Mouse (Mus musculus): ENCODE results near the gene Prkca. TPM values are rescaled to one million over a fixed set of nuclear protein-coding genes. Genes with fewer than 3 reads are reported as not detected.
A peak's percentile ranks its signal among the peaks of the same experiment; 100 is the strongest.

Prkca gene
- polyA plus RNA-seq, 1 experiment = 16.8 TPM

- Histone ChIP-seq H3K4me1 (ENCODE audit: control insufficient read depth, insufficient read depth, low read length) (peaks cover 11% of the 10 kb centered on the region), H3K4me3 (replicated peaks; ENCODE audit: insufficient read depth, low read depth, low read length) (no peak overlapping the region), H3K27me3 (ENCODE audit: control insufficient read depth, insufficient read depth, low read length) (no peaks in the 10 kb centered on the region), H3K27ac (ENCODE audit: insufficient read depth, low read length) (peak overlapping the region; percentile 28; the same call in 1 of the 2 replicates)
- WGBS = 81% methylated on average over 3 of the region's 3 CpGs
- DNase-seq = peak in 1 of 2 experiments; percentile 48
- TF ChIP-seq POLR2A (IDR thresholded peaks at IDR 0.05; ENCODE audit: borderline replicate concordance, insufficient read depth, low read length) (no peak), CTCF (IDR thresholded peaks at IDR 0.05; ENCODE audit: borderline replicate concordance, insufficient read depth, low read depth, low read length) (no peak)
Observed at GRCm38 (mm10) chr11:108020889-108021288, 322.8 kb downstream of the Prkca start.

- DNase-seq = no peak
- no peak overlapping the region for H3K27ac ChIP-seq (ENCODE audit: insufficient read depth, low read length)
- no peaks in the 10 kb centered on the region for H3K4me1 ChIP-seq (ENCODE audit: control insufficient read depth, insufficient read depth, low read length)
- WGBS = 92% methylated on average over 5 of the region's 5 CpGs
- no peak for TF ChIP-seq CTCF (IDR thresholded peaks at IDR 0.05; ENCODE audit: borderline replicate concordance, insufficient read depth, low read depth, low read length)
- TF ChIP-seq POLR2A (IDR thresholded peaks at IDR 0.05; ENCODE audit: borderline replicate concordance, insufficient read depth, low read length) = no peak
- H3K27me3 ChIP-seq (ENCODE audit: control insufficient read depth, insufficient read depth, low read length) = no peaks in the 10 kb centered on the region
- H3K4me3 ChIP-seq (replicated peaks; ENCODE audit: insufficient read depth, low read depth, low read length) = no peak overlapping the region
Observed at GRCm38 (mm10) chr11:108015284-108015683, 328.4 kb downstream of the Prkca start.

GRCm38 (mm10) chr11:108013390-108013789 is 330.3 kb downstream of the Prkca start:
- Histone ChIP-seq H3K27ac (ENCODE audit: insufficient read depth, low read length) (no peak overlapping the region), H3K27me3 (ENCODE audit: control insufficient read depth, insufficient read depth, low read length) (no peaks in the 10 kb centered on the region), H3K4me1 (ENCODE audit: control insufficient read depth, insufficient read depth, low read length) (no peaks in the 10 kb centered on the region), H3K4me3 (replicated peaks; ENCODE audit: insufficient read depth, low read depth, low read length) (no peak overlapping the region)
- TF ChIP-seq POLR2A (IDR thresholded peaks at IDR 0.05; ENCODE audit: borderline replicate concordance, insufficient read depth, low read length) (no peak), CTCF (IDR thresholded peaks at IDR 0.05; ENCODE audit: borderline replicate concordance, insufficient read depth, low read depth, low read length) (no peak)
- WGBS = 68% methylated on average over 5 of the region's 5 CpGs
- no peak for DNase-seq

- WGBS = 78% methylated on average over 4 of the region's 4 CpGs
- Histone ChIP-seq H3K4me3 (replicated peaks; ENCODE audit: insufficient read depth, low read depth, low read length) (no peak overlapping the region), H3K4me1 (ENCODE audit: control insufficient read depth, insufficient read depth, low read length) (no peaks in the 10 kb centered on the region), H3K27ac (ENCODE audit: insufficient read depth, low read length) (no peak overlapping the region), H3K27me3 (ENCODE audit: control insufficient read depth, insufficient read depth, low read length) (no peaks in the 10 kb centered on the region)
- no peak for TF ChIP-seq POLR2A (IDR thresholded peaks at IDR 0.05; ENCODE audit: borderline replicate concordance, insufficient read depth, low read length)
- no peak for DNase-seq
Observed at GRCm38 (mm10) chr11:108010465-108010864, 333.3 kb downstream of the Prkca start.

GRCm38 (mm10) chr11:107998891-107999290 is 344.8 kb downstream of the Prkca start:
- Histone ChIP-seq H3K27ac (ENCODE audit: insufficient read depth, low read length) (no peak overlapping the region), H3K4me3 (replicated peaks; ENCODE audit: insufficient read depth, low read depth, low read length) (no peak overlapping the region), H3K27me3 (ENCODE audit: control insufficient read depth, insufficient read depth, low read length) (no peaks in the 10 kb centered on the region), H3K4me1 (ENCODE audit: control insufficient read depth, insufficient read depth, low read length) (peaks cover 14% of the 10 kb centered on the region)
- no peak for DNase-seq
- TF ChIP-seq CTCF (IDR thresholded peaks at IDR 0.05; ENCODE audit: borderline replicate concordance, insufficient read depth, low read depth, low read length) = no peak
- TF ChIP-seq POLR2A (IDR thresholded peaks at IDR 0.05; ENCODE audit: borderline replicate concordance, insufficient read depth, low read length) = no peak
- WGBS = 78% methylated on average over 3 of the region's 3 CpGs

GRCm38 (mm10) chr11:107996896-107997670 is 346.6 kb downstream of the Prkca start:
- Histone ChIP-seq H3K27me3 (ENCODE audit: control insufficient read depth, insufficient read depth, low read length) (no peaks in the 10 kb centered on the region), H3K4me3 (replicated peaks; ENCODE audit: insufficient read depth, low read depth, low read length) (no peak overlapping the region), H3K4me1 (ENCODE audit: control insufficient read depth, insufficient read depth, low read length) (peaks cover 14% of the 10 kb centered on the region), H3K27ac (ENCODE audit: insufficient read depth, low read length) (no peak overlapping the region)
- TF ChIP-seq CTCF (IDR thresholded peaks at IDR 0.05; ENCODE audit: borderline replicate concordance, insufficient read depth, low read depth, low read length) = no peak
- TF ChIP-seq POLR2A (IDR thresholded peaks at IDR 0.05; ENCODE audit: borderline replicate concordance, insufficient read depth, low read length) = no peak
- DNase-seq = peak; percentile 53 to 70
- WGBS = 46% methylated on average over 11 of the region's 11 CpGs

GRCm38 (mm10) chr11:107994487-107994886 is 349.2 kb downstream of the Prkca start:
- no peak overlapping the region for H3K27ac ChIP-seq (ENCODE audit: insufficient read depth, low read length)
- H3K4me3 ChIP-seq (replicated peaks; ENCODE audit: insufficient read depth, low read depth, low read length) = no peak overlapping the region
- no peaks in the 10 kb centered on the region for H3K27me3 ChIP-seq (ENCODE audit: control insufficient read depth, insufficient read depth, low read length)
- H3K4me1 ChIP-seq (ENCODE audit: control insufficient read depth, insufficient read depth, low read length) = peaks cover 14% of the 10 kb centered on the region
- 60% methylated on average over 6 of the region's 6 CpGs for WGBS
- TF ChIP-seq POLR2A (IDR thresholded peaks at IDR 0.05; ENCODE audit: borderline replicate concordance, insufficient read depth, low read length) = no peak
- peak; percentile 69 for TF ChIP-seq CTCF (IDR thresholded peaks at IDR 0.05; ENCODE audit: borderline replicate concordance, insufficient read depth, low read depth, low read length)
- peak; percentile 54 to 66 for DNase-seq

- Histone ChIP-seq H3K4me1 (ENCODE audit: control insufficient read depth, insufficient read depth, low read length) (peaks cover 14% of the 10 kb centered on the region), H3K27ac (ENCODE audit: insufficient read depth, low read length) (no peak overlapping the region), H3K27me3 (ENCODE audit: control insufficient read depth, insufficient read depth, low read length) (no peaks in the 10 kb centered on the region), H3K4me3 (replicated peaks; ENCODE audit: insufficient read depth, low read depth, low read length) (no peak overlapping the region)
- 100% methylated on average over 3 of the region's 3 CpGs for WGBS
- TF ChIP-seq CTCF (IDR thresholded peaks at IDR 0.05; ENCODE audit: borderline replicate concordance, insufficient read depth, low read depth, low read length) (no peak), POLR2A (IDR thresholded peaks at IDR 0.05; ENCODE audit: borderline replicate concordance, insufficient read depth, low read length) (no peak)
- no peak for DNase-seq
Observed at GRCm38 (mm10) chr11:107993792-107994191, 349.9 kb downstream of the Prkca start.

All from cerebellum, adult 2 months (tissue).